Mouse (Mus musculus): ENCODE results near the gene Cep131.

Cep131 gene

GRCm38 (mm10) chr11:120052274-120052673 lies 34.4 kb downstream of the Cep131 start:
- in situ Hi-C loops (cut with MboI, MseI) = no loop called here

DNA sequence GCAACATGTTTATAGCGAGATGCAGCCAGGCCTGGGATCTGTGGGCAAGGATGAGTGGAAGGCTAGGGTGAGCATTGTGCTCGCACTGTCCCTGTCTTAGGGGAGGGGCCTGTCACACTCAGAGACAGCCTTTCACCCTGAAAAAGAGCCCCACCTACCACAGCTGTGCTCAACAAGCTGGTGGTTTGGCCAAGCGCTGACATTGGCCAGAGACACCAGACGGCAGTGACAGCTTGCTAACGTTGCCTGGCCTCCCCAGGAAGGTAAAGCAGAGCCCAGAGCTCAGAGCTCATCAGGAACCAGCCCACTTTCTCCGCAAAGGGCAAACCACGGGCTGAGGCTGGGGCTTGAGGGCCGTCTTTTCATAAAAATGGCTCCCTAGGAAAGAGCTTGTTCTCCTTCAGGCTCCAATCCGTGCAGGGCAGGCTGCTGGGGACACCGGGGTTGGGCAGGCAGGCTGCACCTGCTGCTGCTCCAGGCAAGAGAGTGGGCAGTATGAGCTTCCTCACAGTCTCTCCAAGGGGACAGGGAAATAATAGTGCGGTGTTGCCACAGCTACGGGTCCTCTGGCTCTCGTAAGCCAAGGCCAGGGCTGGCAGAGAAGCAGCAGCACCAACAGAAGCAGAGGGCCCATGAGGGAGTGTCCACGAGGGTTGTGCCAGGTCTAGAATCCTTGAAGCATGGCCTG lies 35.4 kb downstream of the Cep131 start:
- in situ Hi-C loops (cut with MboI, MseI) = no loop called here

- in situ Hi-C loops (cut with MboI, MseI) = no loop called here
Measured at GRCm38 (mm10) chr11:120049067-120049466, 37.6 kb downstream of the Cep131 start.

DNA sequence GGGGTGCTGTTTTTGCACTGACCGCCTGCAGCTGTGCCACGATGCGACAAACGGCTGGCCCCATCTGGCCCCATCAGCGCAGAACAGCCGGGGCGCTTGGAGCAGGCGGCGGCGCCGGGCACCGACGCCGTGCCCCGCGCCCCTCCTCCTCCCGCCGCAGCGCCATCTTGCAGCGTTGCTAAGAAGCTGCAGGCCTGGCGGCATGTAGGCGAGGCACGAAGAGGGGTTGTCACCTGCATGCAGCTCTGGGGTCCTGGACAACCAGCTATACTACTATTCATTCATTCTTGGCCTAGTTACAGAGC lies 38.4 kb downstream of the Cep131 start:
- in situ Hi-C loops (cut with MboI, MseI) = no loop called here

GRCm38 (mm10) chr11:120047531-120048251 lies 38.9 kb downstream of the Cep131 start:
- in situ Hi-C loops (cut with MboI, MseI) = no loop called here

DNA sequence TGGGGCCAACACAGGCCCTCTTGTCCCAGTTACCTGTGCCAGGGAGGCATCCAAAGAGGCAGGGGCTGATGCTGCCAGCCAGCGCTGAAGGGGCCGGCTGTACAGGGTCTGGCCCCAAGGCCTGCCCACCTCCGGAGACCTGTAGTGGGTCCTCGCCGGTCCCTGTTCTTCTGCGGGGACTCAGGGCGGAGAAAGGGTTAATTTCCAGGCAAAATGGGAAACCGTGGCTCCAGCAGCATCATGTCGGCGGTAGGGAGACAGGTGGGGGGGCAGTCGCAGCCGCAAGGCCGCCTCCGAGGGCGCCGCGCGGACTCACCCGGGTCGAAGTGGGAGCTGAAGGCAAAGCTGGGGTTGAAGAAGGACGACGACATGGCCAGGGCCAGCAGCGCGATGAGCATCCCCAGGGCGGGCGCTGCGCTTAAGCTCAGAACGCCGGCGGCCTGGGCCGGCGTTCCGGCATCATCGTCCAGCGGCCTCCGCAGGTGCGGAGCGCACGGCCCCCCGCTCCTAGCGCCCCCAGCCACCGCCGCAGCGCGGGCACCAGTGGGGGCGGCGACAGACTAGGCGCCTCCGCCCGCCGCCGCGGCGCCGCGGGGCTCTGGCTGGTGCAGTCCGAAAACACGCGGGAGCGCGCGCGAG lies 40.0 kb downstream of the Cep131 start, which contains the start of gene Aatk:
TSS of gene Aatk (minus strand) at position 615 of the 639 bp plus-strand sequence.
- in situ Hi-C loops (cut with MboI, MseI) = no loop called here

- in situ Hi-C loops (cut with MboI, MseI) = no loop called here
Measured at GRCm38 (mm10) chr11:120045839-120046552, 40.6 kb downstream of the Cep131 start.

- in situ Hi-C loops (cut with MboI, MseI) = no loop called here
Measured at GRCm38 (mm10) chr11:120045341-120045740, 41.3 kb downstream of the Cep131 start.

DNA sequence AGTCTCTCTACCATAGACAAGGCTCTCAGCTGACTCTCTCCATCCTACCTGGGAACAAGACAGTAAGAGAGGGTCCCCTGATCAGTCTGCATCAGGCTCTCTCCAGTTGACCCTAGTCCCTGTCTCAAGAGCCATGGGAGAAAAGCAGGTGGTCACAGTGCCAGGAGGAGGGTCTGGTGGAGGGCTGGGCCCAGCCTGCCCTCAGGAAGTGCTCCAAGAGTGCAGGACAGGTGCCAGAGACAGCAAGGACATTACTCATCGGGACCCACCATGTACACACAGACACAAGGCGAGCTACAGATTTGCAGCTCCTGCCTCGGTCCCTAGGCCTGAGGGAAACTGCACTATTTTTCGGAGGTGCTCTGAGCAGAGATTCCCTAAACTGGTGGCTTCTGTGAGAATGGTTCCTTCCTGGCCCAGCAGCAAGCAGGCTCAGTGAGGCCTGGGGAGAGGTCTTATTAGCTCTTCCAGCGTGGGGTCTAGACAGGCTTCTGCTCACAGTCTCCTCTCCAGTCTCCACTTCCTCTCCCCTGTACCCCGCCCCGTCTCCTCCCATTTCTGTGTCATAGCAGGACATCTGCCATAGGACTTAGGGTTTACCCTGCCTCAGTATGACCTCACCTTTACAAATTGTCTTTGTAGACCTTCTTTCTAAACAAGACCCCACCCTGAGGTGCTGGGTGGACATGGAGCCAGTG lies 44.3 kb downstream of the Cep131 start:
- in situ Hi-C loops (cut with MboI, MseI) = no loop called here

DNA sequence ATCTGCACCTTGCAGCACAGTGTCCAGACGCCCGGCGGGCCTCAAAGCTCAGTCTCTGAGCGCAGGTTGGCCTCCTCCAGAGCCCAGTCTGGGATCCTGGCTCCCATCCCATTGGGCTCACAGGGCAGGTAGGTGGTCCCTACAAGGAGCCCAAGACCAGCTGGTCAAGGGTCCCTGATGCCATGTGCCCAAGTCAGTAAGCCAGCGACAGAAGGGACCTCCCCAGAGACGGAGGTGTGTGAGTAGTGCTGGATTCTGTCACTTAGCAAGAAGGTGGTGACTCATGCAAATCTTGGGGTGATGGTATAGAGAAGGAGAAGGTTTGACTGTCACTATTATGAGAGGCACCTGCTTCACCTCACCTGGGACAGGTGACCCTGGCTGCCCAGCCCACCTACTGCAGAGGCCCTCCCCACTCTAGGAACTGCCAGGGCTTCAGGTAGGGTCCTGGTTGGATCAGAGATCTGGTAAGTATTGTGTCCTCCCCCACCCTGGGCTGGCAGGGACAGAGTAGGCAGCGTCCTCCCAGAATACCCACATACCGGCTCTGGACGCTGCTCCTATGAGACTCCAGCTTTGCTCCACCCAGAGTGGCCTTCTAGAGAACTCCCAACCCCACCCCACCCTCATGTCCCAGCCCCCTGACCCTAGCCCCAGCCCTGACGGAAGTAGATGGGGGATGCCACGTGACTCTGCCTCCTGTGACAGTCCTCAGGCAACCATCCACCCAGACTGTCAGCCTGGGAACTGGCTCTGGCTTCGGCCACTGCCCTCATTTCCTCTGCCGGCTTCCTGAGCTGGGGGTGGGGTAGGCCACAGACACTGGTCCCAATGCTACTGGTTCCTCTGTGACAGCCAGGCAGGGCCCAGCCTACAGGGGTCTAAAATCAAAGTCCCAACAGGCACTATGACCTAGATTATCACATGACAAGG lies 45.2 kb downstream of the Cep131 start:
- in situ Hi-C loops (cut with MboI, MseI) = no loop called here

- in situ Hi-C loops (cut with MboI, MseI) = no loop called here
Measured at GRCm38 (mm10) chr11:120040440-120040839, 46.2 kb downstream of the Cep131 start.

DNA sequence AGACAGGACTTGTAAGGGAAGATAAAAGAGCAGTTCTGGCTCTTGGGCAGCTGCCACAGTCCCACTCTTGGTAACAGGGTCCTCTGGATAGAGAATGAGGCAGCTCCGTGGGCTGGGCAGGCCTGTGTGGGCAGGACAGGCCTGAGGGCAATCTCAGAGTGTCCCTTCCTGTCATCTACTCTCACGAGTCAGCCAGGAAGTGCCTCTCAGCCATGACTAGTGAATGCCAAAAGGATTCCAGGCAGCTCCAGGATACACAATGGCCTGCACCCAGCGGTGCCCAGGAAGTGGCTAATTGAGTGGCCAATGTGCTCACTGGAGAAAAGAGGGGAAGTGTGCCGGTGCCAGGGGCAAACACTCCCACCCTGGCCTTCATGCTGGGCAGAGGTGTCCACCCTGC lies 47.0 kb downstream of the Cep131 start:
- in situ Hi-C loops (cut with MboI, MseI) = no loop called here

DNA sequence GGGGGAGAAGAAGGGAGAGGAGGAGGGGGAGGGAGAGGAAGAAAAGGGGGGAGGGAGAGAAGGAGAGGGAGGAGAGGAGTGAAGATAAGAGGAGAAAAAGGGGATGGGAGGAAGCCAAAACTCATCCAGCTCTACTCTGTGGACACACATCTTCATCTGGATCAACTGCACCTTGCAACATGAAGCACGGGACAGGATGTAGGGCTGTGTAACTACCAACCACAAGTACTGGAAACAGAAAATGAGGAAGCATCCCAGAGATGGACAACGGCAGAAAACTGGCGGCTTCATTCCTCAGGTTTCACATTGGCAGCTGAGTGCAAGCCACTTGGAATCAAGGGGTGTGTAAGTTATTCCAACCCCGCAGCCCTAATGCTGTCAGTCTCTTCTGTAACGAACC lies 51.9 kb downstream of the Cep131 start:
- in situ Hi-C loops (cut with MboI, MseI) = no loop called here

DNA sequence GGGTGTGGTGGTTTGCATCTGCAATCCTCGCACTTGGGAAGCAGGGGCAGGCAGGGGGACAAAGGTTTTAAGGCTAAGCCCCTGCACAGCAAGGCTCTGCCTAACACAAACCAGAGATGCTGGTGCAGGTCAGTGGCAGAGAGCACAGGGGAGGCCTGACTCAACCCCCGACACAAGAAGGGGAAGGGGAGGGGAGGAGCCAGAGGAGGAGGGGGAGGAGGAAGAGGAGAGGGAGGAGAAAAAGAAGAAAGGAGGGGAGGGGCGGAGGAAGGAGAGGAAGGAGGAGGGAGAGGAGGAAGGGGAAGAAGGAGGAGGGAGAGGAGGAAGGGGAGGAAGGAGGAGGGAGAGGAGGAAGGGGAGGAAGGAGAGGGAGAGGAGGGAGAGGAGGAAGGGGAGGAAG lies 52.3 kb downstream of the Cep131 start:
- in situ Hi-C loops (cut with MboI, MseI) = no loop called here

DNA sequence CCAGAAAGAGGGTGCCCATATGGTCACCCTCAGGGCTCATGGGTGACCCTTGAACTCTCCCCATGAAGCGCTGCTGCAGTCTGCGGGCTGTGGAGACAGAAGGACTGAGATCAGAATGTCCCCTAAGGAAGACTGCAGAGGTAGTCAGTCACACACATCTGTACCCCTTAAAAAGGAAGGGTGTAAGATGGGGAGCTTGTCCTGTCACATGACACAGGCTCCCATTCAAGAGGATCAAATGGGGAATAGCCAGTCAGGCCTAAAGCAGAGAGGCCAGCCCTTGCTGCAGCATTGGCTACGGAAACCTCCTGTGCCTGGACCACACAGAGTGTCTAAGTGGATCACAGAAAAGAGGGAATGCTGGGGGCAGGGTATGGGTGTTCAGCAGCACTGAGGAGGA lies 53.2 kb downstream of the Cep131 start:
- in situ Hi-C loops (cut with MboI, MseI) = no loop called here

- in situ Hi-C loops (cut with MboI, MseI) = no loop called here
Measured at GRCm38 (mm10) chr11:120032052-120032451, 54.6 kb downstream of the Cep131 start.

GRCm38 (mm10) chr11:120030145-120030901 lies 56.3 kb downstream of the Cep131 start:
- in situ Hi-C loops (cut with MboI, MseI) = no loop called here

GRCm38 (mm10) chr11:120029431-120030144 lies 57.0 kb downstream of the Cep131 start:
- in situ Hi-C loops (cut with MboI, MseI) = no loop called here

Data from T-helper 1 cell (primary cell).